Mouse (Mus musculus) mature B cell (primary cell): ENCODE measurements around the gene Casp14.
"Not testable (repeated sequence)": the region's sequence is repeated elsewhere in the genome, so short reads cannot be mapped to it uniquely, and the experiment has no call there.

Experiments used
- in situ Hi-C: fragments of 300-500 bp; cut with MboI; formaldehyde crosslinking; loops from 2 replicates; pipeline ENCODE4 v1.14.3; 2019

Gene Casp14

GRCm38 (mm10) chr10:78670121-78670520 is 48.0 kb downstream of the Casp14 start:
- in situ Hi-C loops: not testable (repeated sequence)

DNA sequence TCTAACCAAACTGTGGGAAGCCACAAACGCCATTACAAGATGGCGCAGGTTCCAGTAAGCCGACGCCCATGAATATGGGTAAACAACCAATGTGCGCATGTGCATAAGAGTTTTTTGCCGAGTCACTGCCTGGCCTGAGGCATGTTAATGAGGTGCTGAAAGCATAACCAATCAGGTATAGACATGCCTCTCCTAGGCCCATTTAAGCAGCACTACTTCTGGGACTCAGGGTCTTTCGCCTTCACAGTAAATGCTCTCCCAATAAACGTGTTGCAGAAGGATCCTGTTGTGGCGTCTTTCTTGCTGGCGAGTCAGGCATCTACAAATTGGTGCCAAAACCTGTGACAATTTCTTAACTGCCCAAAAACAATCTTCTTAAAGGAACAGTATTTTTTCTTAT is 51.4 kb downstream of the Casp14 start:
- in situ Hi-C loops: not testable (repeated sequence)

DNA sequence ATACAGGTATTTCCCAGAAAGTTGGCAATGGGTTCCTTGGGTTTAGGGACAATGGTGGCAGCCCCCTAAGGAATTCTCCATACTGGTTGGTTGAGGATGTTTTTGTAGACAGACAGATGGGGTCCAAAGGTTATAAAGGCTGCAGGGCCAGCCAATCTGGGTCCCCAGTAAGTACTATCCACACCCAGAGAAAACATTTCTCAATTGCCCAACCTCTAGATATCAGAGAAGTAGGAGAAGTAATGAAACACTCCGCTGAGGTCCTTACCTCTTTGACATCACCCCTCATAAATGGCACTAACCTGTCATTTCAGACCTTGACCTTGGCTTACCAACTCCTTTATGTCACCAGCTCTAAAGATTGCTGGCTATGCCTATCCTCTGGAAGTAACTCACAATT is 53.5 kb downstream of the Casp14 start:
- in situ Hi-C loops: no loop called here
